Mouse (Mus musculus): Measurements from ENCODE around the gene Trim7.
"Not testable (repeated sequence)": the region's sequence is repeated elsewhere in the genome, so short reads cannot be mapped to it uniquely, and the experiment has no call there.

The Trim7 gene

GRCm38 (mm10) chr11:48801831-48802772 lies 23.8 kb upstream of the Trim7 start:
- no peak for DNase-seq (ENCODE audit: low read depth, low spot score)

GRCm38 (mm10) chr11:48803988-48804387 lies 22.0 kb upstream of the Trim7 start:
- DNase-seq (ENCODE audit: low read depth, low spot score), result no peak

GRCm38 (mm10) chr11:48804922-48805321 lies 21.0 kb upstream of the Trim7 start:
- no peak for DNase-seq (ENCODE audit: low read depth, low spot score)

GRCm38 (mm10) chr11:48806856-48807562 lies 18.9 kb upstream of the Trim7 start:
- no peak for DNase-seq (ENCODE audit: low read depth, low spot score)

GRCm38 (mm10) chr11:48807563-48808303 lies 18.2 kb upstream of the Trim7 start:
- DNase-seq (ENCODE audit: low read depth, low spot score), result no peak

GRCm38 (mm10) chr11:48808304-48808646 lies 17.7 kb upstream of the Trim7 start:
- DNase-seq (ENCODE audit: low read depth, low spot score), result no peak

GRCm38 (mm10) chr11:48808737-48809433 lies 17.1 kb upstream of the Trim7 start:
- no peak for DNase-seq (ENCODE audit: low read depth, low spot score)

GRCm38 (mm10) chr11:48809434-48809830 lies 16.5 kb upstream of the Trim7 start:
- no peak for DNase-seq (ENCODE audit: low read depth, low spot score)

GRCm38 (mm10) chr11:48810142-48810541 lies 15.8 kb upstream of the Trim7 start:
- no peak for DNase-seq (ENCODE audit: low read depth, low spot score)

GRCm38 (mm10) chr11:48813782-48814181 lies 12.2 kb upstream of the Trim7 start:
- no peak for DNase-seq (ENCODE audit: low read depth, low spot score)

GRCm38 (mm10) chr11:48815851-48816250 lies 10.1 kb upstream of the Trim7 start:
- no peak for DNase-seq (ENCODE audit: low read depth, low spot score)

- no peak for DNase-seq (ENCODE audit: low read depth, low spot score)
These were observed 9.6 kb upstream of the Trim7 start for GRCm38 (mm10) chr11:48816281-48816781.

- peak; percentile 98 for DNase-seq (ENCODE audit: low read depth, low spot score)
These were observed 8.9 kb upstream of the Trim7 start, which contains the start of gene Trim41 for GRCm38 (mm10) chr11:48816800-48817665. Trim41 (minus strand) TSS chr11:48817353.

- no peak for DNase-seq (ENCODE audit: low read depth, low spot score)
These were observed 8.1 kb upstream of the Trim7 start for GRCm38 (mm10) chr11:48817794-48818193.

GRCm38 (mm10) chr11:48818346-48818745 lies 7.6 kb upstream of the Trim7 start:
- DNase-seq (ENCODE audit: low read depth, low spot score), result peak; percentile 97

GRCm38 (mm10) chr11:48819614-48820307 lies 6.2 kb upstream of the Trim7 start:
- no peak for DNase-seq (ENCODE audit: low read depth, low spot score)

GRCm38 (mm10) chr11:48820308-48820674 lies 5.6 kb upstream of the Trim7 start:
- no peak for DNase-seq (ENCODE audit: low read depth, low spot score)

- DNase-seq (ENCODE audit: low read depth, low spot score), result not testable (repeated sequence)
These were observed 4.6 kb upstream of the Trim7 start for GRCm38 (mm10) chr11:48821299-48821698.

GRCm38 (mm10) chr11:48822768-48823512 lies 3.0 kb upstream of the Trim7 start:
- no peak for DNase-seq (ENCODE audit: low read depth, low spot score)
